Mouse (Mus musculus): ENCODE measurements around the gene Ndufb7.

- no peak for TF ChIP-seq CTCF (IDR thresholded peaks at IDR 0.05; ENCODE audit: control insufficient read depth, insufficient read depth, insufficient read length)
- TF ChIP-seq MYOG (IDR thresholded peaks at IDR 0.05; ENCODE audit: control insufficient read depth, extremely low read depth, insufficient read length) = no peak
These were observed 16.8 kb downstream of the Ndufb7 start for GRCm38 (mm10) chr8:83583236-83583635.

All from C2C12 (cell line).